ENCODE assay signal across 8 mouse cellular contexts in genomic region chr5:115133358-115134066, GRCm38 (mm10). TPM values are rescaled to one million over a fixed set of nuclear protein-coding genes. Genes with fewer than 3 reads are reported as not detected.
A peak's percentile ranks its signal among the peaks of the same experiment; 100 is the strongest.
DNase-seq lines count a peak whose midpoint lies in the region; ATAC-seq lines count a peak whose summit lies in the region.

No protein-coding gene starts in this region.

- H3K4me2 ChIP-seq in liver, embryonic 15.5 days, result peak overlapping the region; percentile 97

- DNase-seq in cerebellum, adult 9-11 months, result peak; percentile 21
- DNase-seq in cerebellum, adult 11-12 months, result no peak
- DNase-seq in A20 (ENCODE audit: low read depth, low spot score), result peak; percentile 49
- DNase-seq in left cerebral cortex, adult 18-20 months (ENCODE audit: low spot score in 2 of 2), result no peak
- no peak for DNase-seq in cerebellum, adult 9-10 months

- H3K27me3 ChIP-seq in liver, embryonic 15.5 days, result peaks cover 22% of the 10 kb centered on the region

- no peak overlapping the region for H3K27ac ChIP-seq in liver, embryonic 15.5 days (replicated peaks)

- ATAC-seq in granulocyte monocyte progenitor cell, adult 5-6 weeks (replicated peaks; ENCODE audit: poor library complexity, severe bottlenecking), result peak; percentile 33
- ATAC-seq in liver, embryonic 15.5 days (ENCODE audit: insufficient read depth), result no peak
- ATAC-seq in inflammation-experienced regulatory T-cells, adult 6 months, result no peak

- H3K9me3 ChIP-seq in liver, embryonic 15.5 days (replicated peaks), result no peaks in the 10 kb centered on the region

- 59% methylated on average over 6 of the region's 6 CpGs for WGBS in liver, embryonic 15.5 days (ENCODE audit: insufficient replicate concordance)

- H3K9ac ChIP-seq in liver, embryonic 15.5 days, result no peak overlapping the region

- peak overlapping the region; percentile 85 for H3K4me3 ChIP-seq in liver, embryonic 15.5 days (replicated peaks)

- peaks cover 24% of the 10 kb centered on the region for H3K4me1 ChIP-seq in liver, embryonic 15.5 days (replicated peaks)

- peaks cover 7% of the 10 kb centered on the region for H3K36me3 ChIP-seq in liver, embryonic 15.5 days (replicated peaks)

RNA-seq across cellular contexts. Expression of gene Unc119b, which starts 1.3 kb away (rescaled TPM):
- total RNA-seq in granulocyte monocyte progenitor cell, adult 5-6 weeks (2014; fragmentation: Nextera tagmentation), result 12.5 and 16.4 TPM in 2 replicates
- 8.1 and 10.3 TPM in 2 replicates for total RNA-seq in granulocyte monocyte progenitor cell, adult 5-6 weeks (2017)
- 8.5 and 10.3 TPM in 2 replicates for polyA plus RNA-seq in liver, embryonic 15.5 days (2015; fragmentation: Nextera tagmentation; extraction: Ambion mirVana)
- 10 to 100 TPM; 15.9 to 27.8 (median 21.3) TPM for polyA plus RNA-seq in inflammation-experienced regulatory T-cells, adult 6 months (2017; shearing (Covaris generic))
- total RNA-seq in left cerebral cortex, adult 18-20 months (2021), result 10 to 100 TPM; 28.8 to 28.9 TPM

RNA-seq across cellular contexts. Expression of gene Acads, which starts 14.4 kb away (rescaled TPM):
- total RNA-seq in granulocyte monocyte progenitor cell, adult 5-6 weeks (2014; fragmentation: Nextera tagmentation), result 32.0 and 59.2 TPM in 2 replicates
- 24.3 and 27.6 TPM in 2 replicates for total RNA-seq in granulocyte monocyte progenitor cell, adult 5-6 weeks (2017)
- polyA plus RNA-seq in liver, embryonic 15.5 days (2015; fragmentation: Nextera tagmentation; extraction: Ambion mirVana), result 49.8 and 53.6 TPM in 2 replicates
- 10 to 100 TPM; 11.3 to 20.2 (median 18.8) TPM for polyA plus RNA-seq in inflammation-experienced regulatory T-cells, adult 6 months (2017; shearing (Covaris generic))
- 1 to 10 TPM; 7.9 to 8.7 TPM for total RNA-seq in left cerebral cortex, adult 18-20 months (2021)

RNA-seq across cellular contexts. Expression of gene Mlec, which starts 24.5 kb away (rescaled TPM):
- 247 and 279 TPM in 2 replicates for total RNA-seq in granulocyte monocyte progenitor cell, adult 5-6 weeks (2014; fragmentation: Nextera tagmentation)
- total RNA-seq in granulocyte monocyte progenitor cell, adult 5-6 weeks (2017), result 290 and 318 TPM in 2 replicates
- 23.7 and 29.6 TPM in 2 replicates for polyA plus RNA-seq in liver, embryonic 15.5 days (2015; fragmentation: Nextera tagmentation; extraction: Ambion mirVana)
- polyA plus RNA-seq in inflammation-experienced regulatory T-cells, adult 6 months (2017; shearing (Covaris generic)), result 10 to 100 TPM; 25.5 to 32.7 (median 30.3) TPM
- total RNA-seq in left cerebral cortex, adult 18-20 months (2021), result 10 to 100 TPM; 88.6 to 93.5 TPM

RNA-seq across cellular contexts. Expression of gene Gm10401, which starts 35.4 kb away (rescaled TPM):
- total RNA-seq in granulocyte monocyte progenitor cell, adult 5-6 weeks (2014; fragmentation: Nextera tagmentation), result not detected in 2 replicates
- total RNA-seq in granulocyte monocyte progenitor cell, adult 5-6 weeks (2017), result 0.26 TPM in 1 of 2 replicates, not detected in the other
- polyA plus RNA-seq in liver, embryonic 15.5 days (2015; fragmentation: Nextera tagmentation; extraction: Ambion mirVana), result 7.9 and 11.4 TPM in 2 replicates
- polyA plus RNA-seq in inflammation-experienced regulatory T-cells, adult 6 months (2017; shearing (Covaris generic)), result 10 to 100 TPM; 14.8 to 23.2 (median 18.5) TPM
- total RNA-seq in left cerebral cortex, adult 18-20 months (2021), result not detected

Comparison
In these comparisons a context has a peak if more than half of its experiments do, and no peak if none do; other contexts are left out.
1. DNase-seq: peak in cerebellum, adult 9-11 months (single experiment) and A20 (single experiment); none in cerebellum, adult 11-12 months (single experiment), left cerebral cortex, adult 18-20 months (0 of 2) and cerebellum, adult 9-10 months (single experiment).